Mouse (Mus musculus): ENCODE measurements around the gene Rlbp1. TPM values are rescaled to one million over a fixed set of nuclear protein-coding genes. Genes with fewer than 3 reads are reported as not detected.

Rlbp1 gene
- polyA plus RNA-seq, 2 experiments from 2014 or later, result 0.54 TPM; not detected in 1

- no peak for ATAC-seq
Measured at GRCm38 (mm10) chr7:79375594-79375993, 11.3 kb downstream of the Rlbp1 start.

DNA sequence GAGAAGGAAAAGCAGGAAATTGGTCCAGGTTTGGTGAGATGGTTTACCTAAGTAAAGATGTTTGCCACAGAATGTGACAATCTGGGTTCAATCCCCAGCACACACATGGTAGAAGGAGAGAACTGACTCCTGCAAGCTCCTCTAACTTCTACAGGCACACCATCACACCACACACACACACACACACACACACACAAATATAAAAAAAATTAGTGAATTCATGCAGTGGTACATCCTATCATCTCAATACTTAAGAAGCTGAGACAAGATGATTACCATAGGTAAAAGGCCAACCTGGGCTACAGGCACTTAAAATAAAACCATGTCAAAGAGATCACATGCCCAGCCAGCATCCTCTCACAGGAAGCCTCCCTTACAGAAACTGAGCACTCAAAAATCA lies 12.8 kb downstream of the Rlbp1 start:
- no peak for ATAC-seq

DNA sequence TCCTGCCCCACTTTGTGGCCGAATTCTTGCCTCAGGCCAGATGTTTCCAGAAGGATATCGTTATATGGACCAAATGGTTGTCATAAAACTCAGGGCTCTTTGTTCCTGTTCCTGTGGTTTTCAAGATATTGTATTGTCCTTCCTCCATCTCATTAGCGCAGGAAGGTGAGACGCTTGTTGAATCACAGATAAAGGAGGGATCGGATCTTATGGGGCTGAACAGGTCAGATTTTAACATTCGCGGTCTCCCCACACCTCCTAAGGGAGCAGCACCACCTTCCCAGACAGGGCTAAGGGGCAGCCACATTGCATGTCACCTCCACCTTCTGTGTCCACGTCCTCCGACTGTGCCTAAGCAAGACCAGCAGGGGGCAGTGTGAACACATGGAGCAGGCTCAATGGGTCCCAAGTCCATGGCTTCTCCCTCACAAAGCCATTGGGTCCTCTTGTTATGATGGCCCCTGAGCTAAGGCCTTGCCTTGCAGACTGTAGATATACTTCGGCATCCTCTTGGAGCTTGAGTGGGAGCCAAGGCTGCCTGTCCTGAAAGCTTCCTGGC lies 15.4 kb downstream of the Rlbp1 start:
- ATAC-seq, result peak; percentile 72

DNA sequence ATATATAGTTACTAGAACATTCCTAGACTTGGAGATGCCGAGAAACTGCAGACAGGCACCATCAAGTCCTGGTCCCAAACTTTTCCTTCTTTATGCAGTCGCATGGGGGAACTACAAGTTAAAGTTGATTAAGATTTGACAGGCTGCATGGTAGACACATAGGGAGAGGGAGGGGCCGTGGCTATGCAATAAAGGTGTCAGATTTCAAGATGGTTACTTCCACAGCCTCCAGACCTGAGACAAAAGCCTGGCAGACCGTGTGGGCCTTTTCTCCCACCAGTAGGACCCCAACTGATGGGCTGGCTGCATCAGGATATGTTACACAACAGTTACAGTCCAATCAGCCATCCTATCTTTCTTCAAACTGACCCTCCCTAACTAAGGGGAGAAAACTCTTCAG lies 17.4 kb downstream of the Rlbp1 start:
- ATAC-seq, result no peak

DNA sequence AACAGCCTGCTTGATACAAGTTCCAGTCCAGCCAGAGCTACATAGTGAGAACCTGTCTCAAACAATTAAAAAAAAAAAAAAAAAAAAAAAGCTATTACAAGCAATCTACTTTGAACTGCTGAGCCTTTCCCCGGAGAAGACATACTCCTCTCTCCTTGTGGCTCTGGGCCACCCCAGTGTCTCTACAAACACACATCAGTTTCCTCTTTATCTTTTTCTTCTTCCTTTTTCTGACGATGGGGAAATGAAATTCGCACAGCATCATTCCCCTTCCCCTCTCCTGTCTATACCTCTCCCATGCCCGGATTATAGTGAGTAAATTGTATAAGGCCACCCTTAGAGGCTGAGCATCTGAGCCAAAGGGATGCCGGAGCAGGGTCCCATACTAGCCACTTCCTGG lies 18.2 kb downstream of the Rlbp1 start:
- no peak for ATAC-seq

GRCm38 (mm10) chr7:79363370-79364043 lies 23.3 kb downstream of the Rlbp1 start:
- ATAC-seq, result peak; percentile 88

DNA sequence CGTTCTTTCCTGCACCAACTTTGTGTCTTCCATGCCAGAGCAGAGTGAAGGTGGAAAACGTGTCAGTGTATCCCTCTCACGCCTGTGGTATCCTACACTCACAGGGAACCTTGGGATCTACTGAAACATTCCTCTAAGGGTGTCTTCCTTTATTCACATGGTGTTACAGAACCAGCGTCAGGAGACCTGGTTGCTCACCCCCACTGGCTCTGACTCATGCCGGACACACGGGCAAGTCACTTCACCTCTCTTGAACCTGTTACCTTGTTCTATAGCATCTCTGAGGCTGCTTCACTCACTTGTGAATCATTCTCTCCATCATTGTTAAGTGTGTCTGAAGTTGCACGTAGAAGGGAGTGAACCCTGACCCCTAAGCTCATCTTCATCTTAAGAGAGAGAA lies 24.0 kb downstream of the Rlbp1 start:
- ATAC-seq, result no peak

DNA sequence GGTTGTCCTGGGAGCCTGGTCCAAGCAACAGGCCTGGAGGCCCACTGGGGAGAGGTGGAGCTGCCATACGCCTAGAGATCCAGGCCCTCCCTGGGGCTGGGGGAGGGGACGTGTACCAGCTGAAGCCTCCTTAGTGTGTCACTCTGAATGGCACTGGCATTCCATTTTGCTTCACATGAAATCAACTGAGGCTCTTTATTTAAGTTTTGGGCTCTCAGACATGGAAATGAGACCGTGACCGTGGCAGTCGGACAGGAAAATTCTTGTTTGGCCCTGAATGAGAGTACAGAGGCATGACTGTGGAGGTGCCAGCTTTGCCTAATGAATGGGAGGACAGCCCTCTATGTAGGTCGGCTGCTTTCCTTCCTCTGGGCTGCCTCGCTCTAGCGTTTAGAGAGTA lies 24.6 kb downstream of the Rlbp1 start:
- ATAC-seq, result no peak

- no peak for ATAC-seq
Measured at GRCm38 (mm10) chr7:79360056-79360455, 26.8 kb downstream of the Rlbp1 start.

GRCm38 (mm10) chr7:79359183-79359435 lies 27.7 kb downstream of the Rlbp1 start:
- no peak for ATAC-seq

DNA sequence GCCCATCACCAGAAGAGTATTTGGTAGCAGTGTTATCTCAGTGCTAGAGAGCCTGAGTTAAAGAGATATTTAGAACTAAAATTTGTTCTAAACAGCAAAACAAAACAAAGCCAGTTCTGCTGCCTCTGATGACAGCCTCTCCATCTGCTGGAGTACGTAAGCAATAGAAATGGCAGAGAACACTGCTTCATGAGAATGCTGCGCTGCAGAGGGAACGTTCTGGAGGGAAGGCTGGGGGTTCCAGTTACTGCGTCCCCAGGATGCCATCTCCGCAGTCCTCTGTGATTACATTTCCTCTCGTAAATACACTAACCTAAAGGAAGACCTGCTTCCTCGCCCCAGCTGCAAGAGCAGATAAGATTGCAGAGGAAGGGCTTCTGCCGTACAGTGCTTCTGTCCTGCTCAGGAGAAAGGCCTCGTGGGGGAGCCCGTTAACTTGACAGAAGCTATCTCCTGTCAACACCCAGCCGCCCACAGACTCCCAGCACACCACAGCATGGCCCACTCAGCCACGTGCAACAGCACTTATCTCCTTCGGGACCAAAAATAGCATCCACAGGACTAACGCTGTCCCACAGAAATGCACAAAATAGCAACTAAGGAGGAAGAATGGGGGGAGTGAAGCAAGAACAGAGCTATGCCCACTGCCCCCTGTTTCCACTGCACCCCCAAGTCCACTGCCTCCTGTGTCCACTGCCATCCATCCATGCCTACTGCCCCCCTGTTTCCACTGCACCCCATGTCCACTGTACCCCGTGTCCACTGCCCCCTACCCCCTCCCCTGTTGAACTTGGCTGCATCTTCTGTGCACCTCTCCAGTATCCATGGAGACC lies 28.3 kb downstream of the Rlbp1 start:
- no peak for ATAC-seq

DNA sequence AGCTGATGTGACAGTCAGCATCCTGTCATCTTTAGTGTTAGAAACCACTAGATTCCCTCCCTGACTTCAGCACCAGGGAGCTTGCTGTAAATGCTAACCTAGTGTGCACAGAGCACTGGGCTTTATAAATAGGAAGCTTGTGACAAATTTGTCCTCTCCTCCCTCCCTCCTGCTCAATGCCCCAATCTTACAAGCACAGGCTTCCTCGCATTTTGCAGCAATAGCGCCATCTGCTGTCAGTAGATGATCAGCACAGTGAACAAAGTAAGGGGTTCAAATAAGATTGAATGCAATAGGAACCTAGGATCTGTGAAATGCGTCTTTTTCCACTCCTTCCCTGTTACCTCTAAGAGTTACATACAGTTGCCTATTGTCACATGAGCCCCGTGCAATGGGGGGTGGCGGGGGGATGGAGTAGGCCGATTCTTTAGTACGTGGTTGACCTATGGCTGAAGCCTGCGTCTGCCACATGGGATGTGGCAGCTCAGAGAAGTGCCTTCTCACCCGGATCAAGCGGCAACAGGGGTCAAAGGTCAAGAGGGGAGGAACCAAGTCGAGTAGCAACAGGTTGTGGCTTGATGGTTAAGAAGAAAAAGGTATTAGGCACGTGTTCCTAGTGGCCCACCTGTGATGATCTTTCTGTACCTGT lies 37.0 kb downstream of the Rlbp1 start:
- ATAC-seq, result peak; percentile 57

GRCm38 (mm10) chr7:79348816-79349215 lies 38.0 kb downstream of the Rlbp1 start:
- ATAC-seq, result no peak

DNA sequence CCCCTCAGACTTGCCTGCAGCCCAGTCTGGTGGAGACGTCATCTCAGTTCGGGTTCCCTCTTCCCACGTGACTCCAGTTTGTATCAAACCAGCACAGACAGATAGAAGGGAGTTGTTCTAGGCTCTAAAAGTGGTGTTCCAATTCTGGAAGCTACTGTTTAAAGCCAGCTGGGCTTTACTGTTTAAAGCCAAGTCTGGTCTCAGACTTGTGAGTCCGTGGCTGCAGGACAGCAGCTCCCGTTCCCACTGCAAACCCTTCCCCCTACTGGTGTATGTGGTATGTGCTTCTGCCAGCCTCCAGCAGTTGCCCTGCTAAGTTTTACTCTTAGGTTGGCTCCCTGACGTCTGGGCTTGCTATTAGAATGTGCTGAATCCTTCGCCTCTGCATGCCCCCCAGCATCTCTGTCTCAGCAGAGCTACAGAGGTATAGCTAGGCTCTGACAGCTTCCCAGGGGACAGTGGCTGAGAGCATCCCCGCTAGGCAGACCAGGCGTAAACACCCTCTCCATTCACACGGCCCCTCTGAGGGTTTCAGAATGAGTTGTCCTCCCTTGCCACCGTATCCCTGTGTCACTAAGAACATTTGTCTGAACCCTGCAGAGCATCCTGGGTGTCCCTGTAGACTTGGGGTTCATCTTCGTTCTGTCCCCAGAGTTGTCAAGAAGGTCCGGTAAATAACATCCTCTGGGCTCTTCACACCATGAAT lies 39.6 kb downstream of the Rlbp1 start:
- no peak for ATAC-seq

DNA sequence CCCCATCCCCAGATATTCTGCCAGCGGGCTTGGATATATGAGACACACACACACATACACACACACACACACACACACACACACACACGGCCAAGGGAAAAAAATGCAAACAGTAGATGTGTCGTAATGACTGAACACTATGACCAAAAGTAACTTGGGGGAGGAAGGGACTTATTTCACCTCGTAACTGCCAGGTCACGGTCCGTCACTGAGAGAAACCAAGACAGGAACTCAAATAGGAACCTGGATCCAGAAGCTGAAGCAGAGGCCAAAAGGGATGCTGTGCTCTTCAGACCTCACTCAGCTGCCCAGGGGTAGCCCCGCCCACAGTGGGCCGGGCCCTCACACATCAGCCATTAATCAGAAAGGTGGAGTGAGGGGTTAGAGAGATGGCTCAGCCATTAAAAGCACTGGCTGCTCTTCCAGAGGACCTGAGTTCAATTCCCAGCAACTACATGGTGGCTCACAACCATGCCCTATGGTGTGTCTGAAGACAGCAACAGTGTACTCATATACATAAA lies 40.2 kb downstream of the Rlbp1 start:
- no peak for ATAC-seq

- ATAC-seq, result no peak
Measured at GRCm38 (mm10) chr7:79345902-79346301, 40.9 kb downstream of the Rlbp1 start.

- ATAC-seq, result no peak
Measured at GRCm38 (mm10) chr7:79336362-79336910, 50.4 kb downstream of the Rlbp1 start.

DNA sequence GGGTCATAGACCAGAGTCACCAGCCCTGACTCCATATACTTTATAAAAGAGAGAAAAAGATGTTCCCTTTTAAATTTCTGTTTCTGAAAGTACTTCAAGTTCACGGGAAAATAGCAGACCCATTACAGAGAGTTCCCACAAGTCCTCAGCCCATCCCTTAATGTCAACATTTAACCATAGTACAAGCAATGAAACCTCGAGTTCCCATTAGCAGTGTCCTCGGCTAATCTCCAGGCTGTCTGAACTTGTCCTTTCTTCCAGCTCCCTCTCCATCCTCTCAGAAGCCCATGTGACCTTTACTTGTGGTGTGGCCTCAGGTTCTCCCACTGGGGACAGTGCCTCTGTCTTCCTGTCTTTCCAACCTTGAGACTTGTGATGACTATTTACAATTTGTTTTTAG lies 53.4 kb downstream of the Rlbp1 start:
- no peak for ATAC-seq

- no peak for ATAC-seq
Measured at GRCm38 (mm10) chr7:79331197-79331596, 55.7 kb downstream of the Rlbp1 start.

DNA sequence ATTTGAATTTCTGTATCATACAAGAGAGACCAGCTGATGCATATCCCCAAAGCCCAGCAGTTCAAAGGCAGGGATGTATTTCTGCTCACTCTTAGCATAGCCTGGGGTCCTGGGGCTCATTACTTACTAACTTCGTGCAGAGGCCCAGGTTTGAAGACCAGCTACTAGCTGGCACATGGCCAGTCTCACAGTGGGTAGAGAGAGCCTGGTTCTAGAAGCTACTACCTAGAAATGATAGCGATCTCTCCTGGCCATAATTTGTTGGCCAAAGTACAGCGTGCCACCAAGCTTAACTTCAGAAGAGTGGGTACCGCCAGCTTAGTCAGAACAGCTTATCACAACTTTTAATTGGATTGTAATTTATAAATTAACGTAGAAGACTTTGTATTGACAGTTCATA lies 58.1 kb downstream of the Rlbp1 start:
- ATAC-seq, result no peak

Data from activated CD4-positive, CD25-positive, alpha-beta regulatory T cell, adult 4 months (primary cell).